Mouse (Mus musculus) layer of hippocampus, adult 11-12 months (tissue): ENCODE data around the gene Prr9.

ENCODE experiments used
- DNase-seq: peaks from one replicate; pipeline ENCODE4 v3.0.0; 2022; ENCODE audit warnings: low spot score

Prr9 gene

DNA sequence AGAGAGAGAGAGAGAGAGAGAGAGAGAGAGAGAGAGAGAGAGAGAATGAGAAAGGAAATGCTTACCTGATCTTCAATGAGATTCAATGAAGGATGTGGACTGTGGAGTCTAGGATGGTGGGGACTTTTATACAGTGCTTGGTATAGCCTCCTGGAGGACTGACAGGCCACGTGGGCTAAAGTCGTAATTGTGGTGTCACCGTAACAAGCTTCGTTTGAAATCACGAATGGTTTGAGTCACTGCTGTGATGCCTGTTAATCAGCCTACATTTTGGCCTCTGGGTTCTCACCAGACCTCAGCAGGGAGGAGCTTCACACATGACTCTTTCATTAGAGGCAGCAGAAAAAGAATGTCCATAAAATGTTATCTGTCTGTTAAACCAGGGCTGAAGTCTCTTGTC, at the start of gene Prr9:
Gene Prr9, minus strand, starts transcription at position 101 of the 400 bp plus-strand sequence.
- no peak for DNase-seq

- no peak for DNase-seq
These were observed 46.1 kb upstream of the Prr9 start for GRCm38 (mm10) chr3:92169847-92170246.

DNA sequence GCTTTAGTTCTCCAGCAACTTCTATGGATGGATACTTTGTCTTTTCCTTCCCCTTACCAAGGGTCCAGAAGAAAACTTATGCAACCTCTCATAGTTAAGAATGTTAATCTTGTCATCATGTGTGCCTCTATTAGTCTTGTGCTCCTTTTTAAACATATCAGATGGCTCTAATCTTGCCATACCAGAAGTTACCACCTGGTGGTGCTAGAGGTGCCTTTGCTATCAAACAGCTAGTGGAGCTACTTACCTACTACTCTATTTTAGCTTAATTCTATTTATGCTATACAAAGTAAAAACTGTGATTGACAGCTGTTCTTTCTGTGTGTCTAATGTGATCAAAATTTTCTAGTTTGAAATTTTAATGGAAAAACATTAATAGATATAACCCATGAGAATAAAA, 29.6 kb upstream of the Prr9 start:
- peak; percentile 60 for DNase-seq

DNA sequence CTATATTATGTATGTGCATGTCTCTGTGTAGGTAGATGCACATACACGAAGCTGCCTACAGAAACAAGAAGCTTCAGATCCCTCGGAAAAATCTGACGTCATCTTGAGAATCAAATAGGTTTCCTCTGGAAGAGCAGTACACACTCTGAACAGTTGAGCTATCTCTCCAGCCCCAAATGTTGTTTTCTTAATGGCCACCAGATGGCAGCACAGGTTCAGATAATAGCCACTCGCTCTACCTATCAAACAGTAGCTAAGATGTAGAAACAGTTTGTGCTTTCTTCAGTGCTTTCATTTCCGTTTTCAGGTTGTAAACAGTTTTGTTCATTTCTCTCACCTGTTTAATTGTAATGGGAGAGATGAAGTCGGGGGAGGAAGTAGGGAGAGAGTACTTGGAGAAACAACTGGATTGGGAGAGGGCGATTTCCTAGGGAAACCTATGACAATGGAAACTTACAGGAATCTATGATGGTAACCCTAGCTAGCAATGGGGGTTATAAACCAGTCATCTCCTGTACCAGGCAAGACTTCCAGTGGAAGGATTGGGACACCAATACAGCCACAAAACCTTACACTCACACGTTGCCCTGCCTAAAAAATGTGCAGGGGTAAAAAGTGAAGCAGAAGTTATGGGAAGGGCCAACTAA, 27.0 kb upstream of the Prr9 start:
- DNase-seq, result peak; percentile 25

DNA sequence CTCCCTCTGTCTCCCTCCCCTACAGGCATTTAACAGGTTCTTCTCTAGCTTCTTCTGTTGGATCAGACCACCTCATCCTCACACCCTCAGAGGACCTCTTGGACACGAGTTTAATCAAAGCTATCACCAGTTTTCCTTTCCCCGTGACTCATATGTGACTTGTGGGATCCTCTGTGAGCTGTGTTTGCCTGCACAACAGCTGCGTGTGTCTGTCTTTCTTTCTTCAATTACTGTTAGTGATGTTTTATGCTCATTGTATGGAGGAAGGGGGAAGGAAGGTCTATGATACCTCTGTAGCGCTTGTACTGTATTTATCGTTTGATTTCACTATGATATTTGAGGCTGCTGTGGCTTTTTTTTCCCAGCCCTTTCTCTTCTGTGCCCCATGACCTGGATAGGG, 24.2 kb upstream of the Prr9 start:
- DNase-seq, result no peak

GRCm38 (mm10) chr3:92147420-92147819, 23.7 kb upstream of the Prr9 start:
- DNase-seq, result no peak

DNA sequence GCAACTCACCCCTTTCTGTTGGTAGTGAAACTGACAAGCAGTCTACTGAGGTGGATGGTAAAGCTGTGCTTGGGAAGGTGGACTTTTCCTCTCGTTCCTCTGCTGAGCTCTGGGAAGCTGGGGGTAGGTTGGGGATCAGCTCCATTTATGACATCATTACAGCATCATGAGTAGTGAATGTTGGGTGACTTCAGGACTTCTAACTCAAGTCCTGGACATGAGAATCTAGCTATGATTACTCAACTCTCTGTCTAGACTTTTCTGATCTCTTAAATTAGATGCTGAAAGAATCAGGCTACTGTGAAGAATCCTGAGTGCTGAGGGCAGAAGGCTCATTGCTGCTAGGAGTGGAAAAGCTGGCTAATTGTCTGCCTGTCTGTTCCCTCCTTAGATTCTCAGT, 18.9 kb upstream of the Prr9 start, which contains the start of gene Lelp1:
Gene Lelp1, minus strand, starts transcription at position 101 of the 400 bp plus-strand sequence.
- DNase-seq, result no peak

GRCm38 (mm10) chr3:92120902-92121301, 2.8 kb downstream of the Prr9 start:
- no peak for DNase-seq

DNA sequence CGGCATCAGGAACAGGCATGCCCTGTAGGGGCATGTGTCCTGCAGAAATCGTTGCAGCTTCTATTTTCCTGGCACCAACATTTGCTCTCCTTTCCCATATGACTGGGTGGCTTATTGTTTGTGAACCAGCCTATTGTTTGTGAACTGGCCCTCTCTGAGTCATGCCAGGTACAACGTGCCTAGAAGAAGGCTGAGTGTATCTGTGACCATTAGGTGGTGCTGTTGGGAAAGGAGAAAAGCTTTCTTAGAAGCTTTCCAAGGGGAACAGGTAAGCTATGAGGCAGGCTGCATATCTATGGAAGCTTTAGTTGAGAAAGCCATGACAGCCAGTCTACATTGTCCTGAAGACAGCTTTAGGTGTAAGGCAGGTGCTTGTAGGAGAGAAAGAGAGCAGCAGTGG, 5.8 kb downstream of the Prr9 start:
- no peak for DNase-seq

DNA sequence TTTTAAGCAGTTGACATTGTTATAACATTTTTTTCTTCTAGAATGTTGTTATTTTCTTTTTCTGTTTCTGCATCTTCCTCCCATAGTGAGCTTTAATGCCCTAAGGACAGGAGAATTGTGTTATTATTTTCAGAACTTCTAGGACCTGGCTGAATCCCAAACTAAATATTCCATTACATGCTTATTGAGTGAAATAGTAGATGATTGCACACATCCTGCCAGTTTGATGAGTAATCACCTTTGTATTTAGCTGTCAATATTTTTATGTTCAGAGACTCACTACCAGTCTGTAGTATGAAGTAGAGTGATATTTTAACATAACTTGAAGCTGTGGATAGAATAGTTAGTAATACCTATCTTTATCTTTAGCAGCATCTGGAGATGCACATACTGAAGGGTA, 12.2 kb downstream of the Prr9 start:
- DNase-seq, result no peak

GRCm38 (mm10) chr3:92110790-92111189, 13.0 kb downstream of the Prr9 start:
- no peak for DNase-seq

- DNase-seq, result peak; percentile 35
These were observed 17.2 kb downstream of the Prr9 start for GRCm38 (mm10) chr3:92106582-92106981.

DNA sequence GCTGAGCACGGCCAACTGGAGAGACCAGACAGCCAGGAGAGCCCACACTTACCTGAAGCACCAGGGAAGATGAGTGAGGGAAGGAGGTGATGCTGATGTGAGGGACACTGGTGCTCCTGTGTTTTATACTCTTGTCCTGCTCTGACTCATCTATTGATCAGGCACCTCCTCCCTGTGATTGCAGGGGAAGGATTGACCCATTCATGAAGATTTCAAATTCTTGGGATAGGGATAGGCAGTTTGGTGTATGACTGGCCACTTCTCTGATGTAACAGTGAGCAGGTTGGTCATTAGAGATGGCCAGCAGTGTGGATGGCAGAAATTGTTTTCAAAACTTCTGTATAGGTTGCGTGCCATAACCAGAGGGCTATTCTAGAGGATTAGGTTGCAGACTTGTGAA, 40.7 kb downstream of the Prr9 start, which contains the start of gene Lor:
Gene Lor, minus strand, starts transcription at position 101 of the 400 bp plus-strand sequence.
- no peak for DNase-seq

DNA sequence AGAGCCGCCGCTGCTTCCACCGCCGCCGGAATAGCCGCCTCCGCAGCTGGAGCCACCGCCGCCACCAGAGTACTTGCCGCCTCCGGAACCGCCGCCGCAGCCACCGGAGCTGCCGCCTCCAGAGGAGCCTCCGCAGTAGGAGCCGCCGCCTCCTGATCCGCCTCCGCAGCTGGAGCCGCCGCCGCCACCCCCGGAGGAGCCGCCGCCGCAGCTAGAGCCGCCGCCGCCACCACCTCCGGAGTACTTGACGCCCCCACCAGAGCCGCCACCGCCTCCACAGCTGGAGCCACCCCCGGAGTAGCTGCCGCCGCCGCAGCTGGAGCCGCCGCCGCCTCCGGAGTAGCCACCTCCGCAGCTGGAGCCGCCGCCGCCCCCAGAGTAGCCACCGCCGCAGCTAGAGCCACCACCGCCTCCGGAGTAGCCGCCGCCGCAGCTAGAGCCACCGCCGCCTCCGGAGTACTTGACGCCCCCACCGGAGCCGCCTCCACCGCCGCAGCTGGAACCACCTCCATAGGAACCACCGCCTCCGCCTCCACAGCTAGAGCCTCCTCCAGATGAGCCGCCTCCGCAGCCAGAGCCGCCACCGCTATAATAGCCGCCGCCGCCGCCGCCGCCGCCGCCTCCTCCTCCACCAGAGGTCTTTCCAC, 42.3 kb downstream of the Prr9 start:
- peak; percentile 14 for DNase-seq

- peak; percentile 57 for DNase-seq
These were observed 43.1 kb downstream of the Prr9 start for GRCm38 (mm10) chr3:92080462-92081284.
